Mouse (Mus musculus): ENCODE data around the gene Gp1ba.
A peak's percentile ranks its signal among the peaks of the same experiment; 100 is the strongest.

Gene Gp1ba

DNA sequence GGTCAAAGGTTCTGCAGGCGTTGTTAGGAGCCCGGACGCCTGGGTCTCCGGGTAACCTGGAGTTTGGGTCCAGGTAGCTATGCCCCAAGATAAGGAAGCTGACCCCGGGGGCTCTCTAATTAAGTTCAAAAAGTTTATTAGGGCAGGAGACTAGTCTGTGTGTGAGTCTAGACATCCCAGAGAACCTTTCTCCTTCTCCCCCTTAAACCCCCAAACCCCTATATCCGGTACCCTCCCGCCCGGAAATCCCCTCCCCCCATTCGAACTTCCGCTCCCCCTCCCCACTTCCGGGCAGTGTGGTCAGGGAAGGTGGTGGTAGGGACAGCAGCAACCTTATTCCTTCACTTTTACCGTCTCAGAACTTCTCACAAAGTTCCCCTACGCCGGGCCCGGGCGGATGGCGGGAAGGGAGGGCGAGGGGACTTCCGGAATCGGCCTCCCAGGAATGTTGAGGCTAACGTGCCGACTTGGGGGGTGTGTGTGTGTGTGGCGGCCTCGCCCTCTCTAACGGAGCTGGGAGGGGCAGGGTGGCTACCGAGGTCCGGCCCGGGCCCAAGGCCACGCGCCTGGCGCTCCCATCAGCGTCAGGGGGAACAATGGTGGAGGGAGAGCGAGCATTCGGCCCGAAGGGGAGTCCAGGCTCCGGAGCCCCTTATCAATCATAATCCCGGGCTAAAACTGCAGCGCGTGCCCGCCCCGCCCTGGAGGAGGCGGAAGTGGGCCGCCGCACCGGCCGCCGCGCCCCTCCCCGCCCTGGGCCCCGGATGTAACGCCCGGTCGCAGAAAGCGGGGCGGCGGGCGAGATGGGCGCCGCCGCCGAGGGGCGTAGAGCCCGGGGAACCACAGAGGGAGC lies 14.6 kb downstream of the Gp1ba start:
- peak; percentile 56 to 65 for DNase-seq (ENCODE audit: low spot score in 2 of 2)

DNA sequence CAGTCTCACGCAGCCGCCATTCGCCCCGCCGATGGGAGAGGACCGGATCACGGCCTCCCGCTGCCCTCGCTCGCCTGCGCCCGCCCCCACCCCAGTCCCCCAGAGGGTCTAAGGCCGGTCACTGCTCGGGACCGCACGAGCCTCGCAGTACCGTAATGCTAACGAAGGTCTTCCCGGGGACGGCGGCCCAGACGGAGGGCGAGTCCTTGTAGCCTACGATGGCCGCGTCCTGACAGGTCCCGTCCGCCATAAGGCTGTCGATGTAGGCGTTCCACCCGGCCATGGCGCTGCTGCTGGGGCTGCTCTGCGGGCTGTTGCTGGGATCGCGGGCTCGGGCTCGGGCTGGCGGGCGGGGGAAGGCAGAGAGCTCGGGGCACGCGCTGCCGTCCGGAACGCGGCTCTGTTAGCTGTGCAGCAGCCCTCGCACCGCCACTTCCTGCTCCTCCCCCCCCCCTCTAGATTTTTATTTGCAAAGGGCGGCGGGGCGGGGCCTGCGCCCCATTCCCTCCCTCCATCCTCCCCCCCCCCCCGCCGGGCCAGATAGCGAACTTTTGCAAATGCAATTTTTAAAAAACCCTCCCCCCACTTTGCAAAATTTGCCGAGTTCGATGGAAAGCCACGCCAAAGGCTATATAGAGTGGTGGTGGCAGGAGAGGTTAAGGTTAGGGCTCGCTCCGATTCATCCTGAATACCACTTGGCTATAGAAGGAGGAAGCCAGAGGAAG lies 15.4 kb downstream of the Gp1ba start, which contains the start of gene Pfn1:
TSS of gene Pfn1 (minus strand) at position 447 of the 725 bp plus-strand sequence.
- peak; percentile 40 to 70 for DNase-seq (ENCODE audit: low spot score in 2 of 2)

DNA sequence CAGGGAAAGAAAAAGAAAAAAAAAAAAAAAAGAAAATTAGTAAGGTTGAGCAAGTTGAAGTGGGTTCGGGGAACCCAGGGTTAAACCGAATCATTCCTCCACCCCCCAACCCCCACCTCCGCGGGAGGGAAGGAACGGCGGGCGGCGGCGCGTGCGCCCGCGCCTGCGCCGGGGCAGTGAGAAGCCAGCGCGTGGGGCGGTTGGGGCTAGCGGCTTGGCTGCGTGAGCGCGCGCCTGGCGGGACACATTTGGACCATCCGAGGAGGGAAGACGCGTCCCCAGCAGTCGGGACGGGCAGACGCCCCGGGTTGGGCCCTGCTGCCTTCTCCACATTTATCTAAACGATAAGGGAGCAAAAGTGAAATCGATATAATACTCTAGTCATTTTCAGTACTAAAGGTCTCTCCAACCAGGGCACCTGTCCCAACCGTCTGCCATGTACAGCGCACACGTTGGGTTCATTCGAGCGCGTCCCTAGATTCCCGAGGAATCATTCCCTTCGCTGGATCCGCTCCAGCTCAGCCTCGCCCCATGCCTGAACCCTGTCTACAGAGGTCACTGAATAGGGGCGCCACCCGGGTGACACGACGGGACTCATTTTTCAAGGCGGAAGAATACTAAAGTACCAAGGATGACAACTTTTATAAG lies 16.1 kb downstream of the Gp1ba start:
- DNase-seq (ENCODE audit: low spot score in 2 of 2): peak; percentile 82 to 84

DNA sequence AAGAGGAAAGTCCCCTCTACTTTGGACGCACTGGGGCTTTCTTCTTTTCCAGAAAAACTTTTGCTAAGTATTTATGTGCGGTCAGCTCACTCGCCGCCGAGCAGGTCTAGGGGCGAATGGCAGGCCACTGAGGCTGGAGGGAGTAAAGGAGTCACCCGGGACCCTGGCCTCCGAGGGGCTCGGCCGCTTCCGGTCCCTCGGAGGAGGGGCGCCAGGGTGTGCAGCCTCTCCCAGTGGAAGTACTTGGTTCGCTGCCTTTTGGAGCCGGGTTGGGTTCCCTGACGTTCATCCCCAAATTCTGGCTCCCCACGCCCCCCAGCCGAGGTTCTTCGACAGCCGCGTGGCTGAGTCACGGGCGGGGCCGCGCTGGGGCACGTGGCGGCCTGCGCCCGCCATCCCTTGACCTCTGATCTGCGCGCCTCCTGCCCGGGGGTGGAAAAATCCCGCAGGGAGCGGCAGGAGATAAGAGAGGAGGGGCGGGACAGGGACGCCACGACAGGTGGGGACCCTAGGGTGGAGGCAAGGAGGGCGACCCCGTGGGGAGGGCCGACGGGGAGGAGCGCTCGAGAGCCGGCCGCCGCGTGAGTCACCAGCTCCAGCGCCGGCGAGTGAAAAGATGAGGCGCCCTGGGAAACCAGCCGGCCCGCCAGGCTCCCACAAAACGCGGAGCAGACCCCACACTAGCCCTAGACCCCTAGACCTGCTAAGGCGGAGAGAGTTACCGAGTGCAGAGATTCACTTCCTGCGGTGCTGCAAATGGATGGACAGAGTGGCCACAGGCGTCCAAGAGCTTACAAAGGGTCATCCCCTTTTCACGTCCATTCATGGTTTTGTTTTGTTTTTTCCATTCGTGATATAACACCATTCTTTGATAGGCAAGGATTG lies 16.9 kb downstream of the Gp1ba start:
- DNase-seq (ENCODE audit: low spot score in 2 of 2): peak; percentile 70 to 72

DNA sequence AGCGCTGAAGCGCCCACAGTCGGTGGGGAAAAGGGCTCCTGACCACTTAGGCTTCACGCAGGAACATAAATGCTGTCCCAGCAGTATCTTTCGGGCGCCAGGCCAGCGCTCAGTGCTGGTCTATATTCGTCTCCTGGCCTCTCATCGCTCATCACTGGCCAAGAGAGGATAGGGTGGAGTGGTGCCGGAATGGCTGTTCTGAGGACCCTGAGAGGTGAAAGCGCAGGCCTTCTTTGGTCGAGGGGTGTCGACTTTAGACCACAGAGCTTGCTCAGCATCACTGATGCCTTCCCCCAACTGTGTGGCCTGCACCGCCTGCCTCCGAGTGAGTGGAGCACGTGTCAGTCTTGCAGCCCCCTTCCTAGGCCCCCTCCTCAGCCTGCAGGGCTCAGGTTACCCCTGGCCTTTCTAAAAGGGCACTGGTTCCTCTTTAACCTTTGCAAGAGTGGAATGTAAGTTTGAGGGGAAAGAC lies 17.6 kb downstream of the Gp1ba start:
- no peak for DNase-seq (ENCODE audit: low spot score in 2 of 2)

DNA sequence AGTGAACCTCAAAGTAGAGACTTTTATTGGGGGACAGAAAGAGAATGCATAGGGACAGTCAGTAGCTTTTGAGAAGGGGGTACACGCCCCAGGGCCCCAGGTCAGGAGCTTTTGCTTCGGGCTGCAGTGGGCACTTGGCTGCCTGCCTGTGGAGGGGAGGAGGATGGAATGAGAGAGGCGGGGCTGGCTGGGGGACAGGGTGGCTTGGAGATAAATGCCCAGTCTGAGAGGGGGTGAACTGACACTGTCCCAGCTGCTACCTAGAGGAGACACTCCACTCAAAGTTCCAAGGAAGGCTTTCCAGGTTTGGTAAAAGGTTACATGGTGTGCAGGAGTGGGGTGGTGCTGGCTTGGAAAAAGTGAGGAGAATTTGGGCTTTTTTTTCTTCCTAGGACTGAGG lies 18.0 kb downstream of the Gp1ba start, which contains the start of gene Eno3:
TSS of gene Eno3 (plus strand) at position 239 of the 400 bp plus-strand sequence.
- DNase-seq (ENCODE audit: low spot score in 2 of 2): no peak

DNA sequence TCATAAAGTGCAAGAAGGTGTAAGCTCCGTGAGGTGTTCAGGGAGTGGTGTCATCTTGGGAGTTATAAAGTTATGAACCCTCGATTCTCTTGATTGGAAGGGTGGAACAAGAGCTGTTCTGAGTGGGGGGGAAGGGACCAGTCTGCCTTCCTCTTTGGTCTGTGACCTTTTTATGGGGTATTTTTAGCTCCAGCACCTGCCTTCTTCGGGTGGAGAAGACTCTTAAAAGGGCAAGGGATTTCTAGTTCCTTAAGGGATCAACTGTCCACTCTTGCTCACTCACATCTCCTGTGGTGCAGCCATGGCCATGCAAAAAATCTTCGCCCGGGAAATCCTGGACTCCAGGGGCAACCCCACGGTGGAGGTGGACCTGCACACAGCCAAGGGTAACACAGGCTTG lies 18.7 kb downstream of the Gp1ba start:
- DNase-seq (ENCODE audit: low spot score in 2 of 2): no peak

DNA sequence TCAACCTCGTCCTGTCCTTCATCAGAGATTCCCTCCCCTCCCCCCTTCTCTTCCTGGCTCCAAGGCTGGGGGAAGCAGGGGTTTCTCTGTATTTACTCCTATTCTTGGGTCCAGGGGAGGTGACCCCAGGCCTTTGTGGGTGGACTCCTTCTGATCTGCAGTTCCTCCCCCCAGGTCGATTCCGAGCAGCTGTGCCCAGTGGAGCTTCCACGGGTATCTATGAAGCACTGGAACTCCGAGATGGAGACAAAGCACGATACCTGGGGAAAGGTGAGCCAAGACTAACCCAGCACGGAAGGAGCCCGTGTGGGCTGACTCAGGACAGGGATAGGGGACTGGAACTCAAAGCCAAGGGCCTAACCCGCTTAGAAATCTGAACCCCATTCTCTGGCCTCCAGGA lies 19.1 kb downstream of the Gp1ba start:
- DNase-seq (ENCODE audit: low spot score in 2 of 2): no peak

DNA sequence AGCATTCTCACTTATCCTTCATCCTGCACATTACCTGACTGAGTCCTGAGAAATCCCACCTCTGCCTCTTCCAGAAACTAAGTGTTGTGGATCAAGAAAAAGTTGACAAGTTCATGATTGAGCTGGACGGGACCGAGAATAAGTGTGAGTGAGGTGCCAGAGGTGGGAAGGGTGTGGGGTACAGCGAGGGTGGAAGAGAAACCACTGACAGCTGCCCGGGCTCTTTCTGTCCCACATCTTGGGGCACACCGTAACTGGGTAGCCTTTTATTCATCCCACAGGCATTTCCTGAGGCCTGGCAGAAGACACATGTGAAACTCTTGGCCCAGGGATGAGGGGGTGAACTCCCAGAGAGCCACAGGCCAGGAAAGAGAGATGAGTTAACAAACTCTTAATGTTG lies 19.6 kb downstream of the Gp1ba start:
- DNase-seq (ENCODE audit: low spot score in 2 of 2): no peak

DNA sequence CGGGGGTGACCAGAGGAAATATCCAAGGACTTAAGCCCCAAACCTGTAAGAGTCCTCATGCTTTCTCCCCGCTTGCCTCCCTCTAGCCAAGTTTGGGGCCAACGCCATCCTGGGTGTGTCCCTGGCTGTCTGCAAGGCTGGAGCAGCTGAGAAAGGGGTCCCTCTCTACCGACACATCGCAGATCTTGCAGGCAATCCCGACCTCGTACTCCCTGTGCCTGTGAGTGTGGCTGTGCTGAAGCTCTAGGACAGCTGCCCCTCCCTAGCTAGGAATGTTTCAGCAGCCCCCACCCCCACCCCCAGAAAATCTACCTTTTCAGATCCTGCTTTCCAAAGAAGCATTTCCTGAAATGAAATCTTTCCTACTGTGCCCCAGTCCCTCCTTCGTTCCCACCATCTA lies 20.0 kb downstream of the Gp1ba start:
- no peak for DNase-seq (ENCODE audit: low spot score in 2 of 2)

DNA sequence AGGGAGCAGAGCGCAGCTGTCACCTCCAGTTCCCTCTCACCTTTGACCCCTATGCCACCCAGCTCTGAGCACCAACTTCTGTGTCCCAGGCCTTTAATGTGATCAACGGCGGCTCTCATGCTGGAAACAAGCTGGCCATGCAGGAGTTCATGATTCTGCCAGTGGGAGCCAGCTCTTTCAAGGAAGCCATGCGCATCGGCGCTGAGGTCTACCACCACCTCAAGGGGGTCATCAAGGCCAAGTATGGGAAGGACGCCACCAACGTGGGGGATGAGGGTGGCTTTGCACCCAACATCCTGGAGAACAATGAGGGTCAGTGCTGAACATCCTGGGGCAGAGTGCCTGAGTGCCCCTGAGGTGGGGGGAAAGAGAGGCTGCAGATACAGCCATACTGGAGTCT lies 21.6 kb downstream of the Gp1ba start:
- no peak for DNase-seq (ENCODE audit: low spot score in 2 of 2)

DNA sequence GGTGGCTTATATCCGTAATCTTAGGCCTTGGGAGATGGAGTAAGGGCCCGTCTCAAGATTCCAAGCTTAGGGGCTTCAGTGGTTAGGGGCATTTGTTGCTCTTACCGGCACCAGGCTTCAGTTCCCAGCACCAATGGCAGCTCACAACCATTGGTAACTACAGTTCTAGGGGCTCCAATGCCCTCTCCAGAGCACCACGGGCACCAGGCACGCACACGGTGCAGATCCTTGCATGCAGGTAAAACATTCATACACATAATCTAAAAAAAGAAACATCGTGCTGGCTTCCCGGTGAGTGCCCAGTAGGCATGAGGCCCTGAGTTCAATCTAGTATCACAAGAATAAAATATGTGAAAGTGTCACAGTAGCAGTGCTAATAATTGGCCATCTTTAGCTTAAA lies 24.2 kb downstream of the Gp1ba start:
- no peak for DNase-seq (ENCODE audit: low spot score in 2 of 2)

DNA sequence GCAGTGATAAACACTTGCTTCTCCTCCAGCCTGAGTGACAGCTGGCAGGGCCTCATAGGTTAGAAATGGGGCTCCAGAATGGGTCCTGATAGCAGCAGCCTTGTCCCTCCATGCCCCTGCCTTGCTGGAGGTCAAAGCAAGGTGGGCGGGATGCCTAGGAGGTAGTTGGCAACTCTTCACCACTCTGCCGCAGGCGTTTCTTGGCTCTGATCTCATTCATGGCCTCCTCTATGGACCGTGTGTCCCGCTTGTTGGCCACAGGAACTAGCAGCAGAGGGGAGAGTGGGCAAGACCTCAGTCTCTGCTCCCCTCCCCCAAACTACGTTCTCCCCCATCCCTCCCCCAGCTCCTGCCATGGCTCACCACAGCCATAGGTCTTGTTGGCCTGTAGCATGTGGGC lies 25.0 kb downstream of the Gp1ba start:
- DNase-seq (ENCODE audit: low spot score in 2 of 2): no peak

DNA sequence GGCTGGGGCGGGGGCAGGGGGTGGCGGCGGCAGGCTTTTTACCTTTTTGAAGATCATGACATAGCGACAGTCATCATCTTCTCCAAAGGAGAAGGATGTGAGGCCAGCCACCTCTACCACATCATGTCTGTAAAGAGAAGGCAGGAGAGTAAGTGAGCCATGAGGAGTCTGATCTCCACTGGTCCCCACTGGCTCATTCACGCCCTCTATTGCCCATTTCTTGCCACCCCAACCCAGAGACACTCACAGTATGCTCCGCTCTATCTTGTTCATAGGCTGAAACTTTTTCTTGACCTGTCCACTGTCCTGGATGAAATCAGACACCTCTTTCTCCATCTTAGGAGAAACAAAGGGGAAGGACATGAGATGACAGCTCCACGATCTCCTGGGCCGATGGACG lies 25.8 kb downstream of the Gp1ba start:
- DNase-seq (ENCODE audit: low spot score in 2 of 2): no peak

DNA sequence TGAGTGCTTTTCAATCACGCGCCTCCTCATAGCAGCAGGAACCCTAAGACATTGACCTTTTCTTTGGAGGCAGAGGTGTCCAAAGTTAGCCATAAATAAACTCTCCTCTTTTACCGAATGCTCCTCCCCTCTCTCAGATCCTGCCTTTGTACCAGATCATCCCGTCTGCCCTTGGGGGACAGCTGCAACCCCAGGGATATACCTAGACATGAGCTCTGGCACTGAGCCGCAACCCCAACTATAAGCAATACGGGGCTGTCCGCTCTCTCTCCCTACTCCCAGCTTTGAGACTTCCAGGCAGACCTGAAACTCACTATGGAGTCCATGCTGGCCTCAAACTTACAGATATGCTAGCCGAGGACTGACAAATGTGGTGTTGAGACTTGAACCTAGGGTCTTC lies 27.8 kb downstream of the Gp1ba start:
- DNase-seq (ENCODE audit: low spot score in 2 of 2): no peak

DNA sequence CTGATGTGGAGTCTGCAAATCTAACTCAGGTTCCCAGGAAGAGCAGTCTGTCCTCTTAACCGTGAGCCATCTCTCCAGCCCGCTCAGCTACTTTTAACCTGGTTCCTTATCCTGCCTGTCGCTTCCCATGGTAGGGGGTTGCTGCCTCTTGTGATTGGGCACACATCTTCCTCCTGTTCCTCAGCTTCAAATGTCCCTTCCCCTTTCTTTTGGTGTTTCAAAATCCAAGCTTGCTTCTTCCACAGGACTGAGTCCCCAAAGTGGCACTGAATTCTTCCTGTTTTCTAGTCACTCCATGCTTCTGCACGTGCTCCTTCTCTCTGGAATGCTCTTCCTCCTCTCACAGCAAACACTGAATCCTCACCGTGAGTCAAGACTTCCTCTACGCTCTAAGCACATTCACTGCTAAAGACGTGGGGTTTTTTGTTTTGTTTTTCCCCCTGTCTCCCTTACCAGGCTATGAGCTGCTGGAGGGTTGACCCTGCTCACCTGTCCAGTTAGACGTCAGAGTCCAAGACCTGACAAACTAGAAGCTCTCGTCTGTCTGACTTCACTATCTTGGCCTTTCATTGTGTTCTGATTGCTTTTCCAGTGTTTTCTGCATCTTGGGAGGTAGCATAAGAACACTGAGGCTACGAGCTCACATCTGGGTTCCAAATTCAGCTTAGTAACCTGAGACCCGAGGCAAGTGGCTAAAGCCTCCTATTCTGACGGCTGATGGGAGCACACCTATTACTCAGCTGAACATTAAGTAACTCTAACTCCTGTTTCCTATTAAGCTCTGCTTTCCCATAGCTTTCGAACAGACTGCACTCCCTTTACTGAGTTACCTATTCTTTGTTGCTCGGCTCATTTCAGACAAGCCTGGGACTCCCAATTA lies 28.6 kb downstream of the Gp1ba start:
- DNase-seq (ENCODE audit: low spot score in 2 of 2): no peak

DNA sequence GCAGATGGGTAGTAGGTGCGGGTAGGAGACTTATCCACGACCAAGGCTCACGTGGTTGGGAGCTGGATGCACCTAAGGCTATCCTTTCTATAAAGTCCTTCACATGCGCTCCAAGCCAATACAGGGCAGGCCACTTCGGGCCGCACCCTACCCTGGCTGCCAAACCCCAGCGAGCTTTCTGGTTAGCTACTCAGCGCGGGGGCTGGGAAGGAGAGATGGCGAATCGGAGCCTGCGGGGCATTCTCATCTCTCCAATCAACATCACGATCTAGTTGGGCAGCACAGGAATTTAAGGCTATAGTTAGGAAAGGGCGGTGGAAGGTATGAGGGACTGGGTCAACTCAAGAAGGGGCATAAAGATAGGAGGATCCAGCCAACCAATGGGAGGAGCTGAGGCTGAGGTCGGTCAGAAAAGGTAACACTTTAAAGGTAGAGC lies 29.4 kb downstream of the Gp1ba start:
- peak; percentile 68 to 78 for DNase-seq (ENCODE audit: low spot score in 2 of 2)

DNA sequence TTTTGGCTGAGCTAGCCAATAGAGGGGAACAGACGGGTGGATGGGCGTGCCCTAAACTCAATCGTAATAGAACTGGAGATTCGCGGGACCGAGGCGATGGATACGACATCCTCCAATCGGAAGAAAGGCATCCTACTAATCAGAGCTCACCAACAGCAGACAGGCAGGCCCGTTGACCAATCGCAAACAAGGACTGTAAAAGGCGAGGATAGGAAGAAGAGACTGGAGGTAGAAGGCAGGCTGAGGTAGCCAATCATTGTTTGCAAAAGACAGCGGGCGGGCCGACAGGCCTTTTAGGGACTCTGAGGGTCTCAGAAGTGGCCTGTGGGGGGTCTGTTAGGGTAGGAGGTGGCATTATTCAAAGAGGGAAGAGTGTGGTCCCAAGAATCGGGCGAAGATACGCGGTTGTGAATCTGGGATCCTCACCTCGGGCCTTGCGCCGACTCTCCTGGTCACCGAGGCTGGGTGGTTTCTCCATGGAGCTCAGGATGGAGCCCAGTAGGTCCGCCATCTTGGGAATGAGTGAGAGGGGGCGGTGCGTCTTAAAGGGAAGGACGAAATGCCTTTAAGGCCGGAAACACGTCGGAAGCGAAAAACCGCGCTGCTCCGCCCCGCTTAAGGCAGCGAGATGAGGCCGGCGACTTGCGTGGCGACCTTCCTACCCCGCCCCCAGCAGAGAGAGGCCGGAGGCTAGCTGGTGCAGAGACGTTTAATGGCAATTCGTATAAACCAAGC lies 30.0 kb downstream of the Gp1ba start, which contains the start of gene Spag7:
TSS of gene Spag7 (minus strand) at position 646 of the 735 bp plus-strand sequence.
- peak; percentile 93 to 96 for DNase-seq (ENCODE audit: low spot score in 2 of 2)

DNA sequence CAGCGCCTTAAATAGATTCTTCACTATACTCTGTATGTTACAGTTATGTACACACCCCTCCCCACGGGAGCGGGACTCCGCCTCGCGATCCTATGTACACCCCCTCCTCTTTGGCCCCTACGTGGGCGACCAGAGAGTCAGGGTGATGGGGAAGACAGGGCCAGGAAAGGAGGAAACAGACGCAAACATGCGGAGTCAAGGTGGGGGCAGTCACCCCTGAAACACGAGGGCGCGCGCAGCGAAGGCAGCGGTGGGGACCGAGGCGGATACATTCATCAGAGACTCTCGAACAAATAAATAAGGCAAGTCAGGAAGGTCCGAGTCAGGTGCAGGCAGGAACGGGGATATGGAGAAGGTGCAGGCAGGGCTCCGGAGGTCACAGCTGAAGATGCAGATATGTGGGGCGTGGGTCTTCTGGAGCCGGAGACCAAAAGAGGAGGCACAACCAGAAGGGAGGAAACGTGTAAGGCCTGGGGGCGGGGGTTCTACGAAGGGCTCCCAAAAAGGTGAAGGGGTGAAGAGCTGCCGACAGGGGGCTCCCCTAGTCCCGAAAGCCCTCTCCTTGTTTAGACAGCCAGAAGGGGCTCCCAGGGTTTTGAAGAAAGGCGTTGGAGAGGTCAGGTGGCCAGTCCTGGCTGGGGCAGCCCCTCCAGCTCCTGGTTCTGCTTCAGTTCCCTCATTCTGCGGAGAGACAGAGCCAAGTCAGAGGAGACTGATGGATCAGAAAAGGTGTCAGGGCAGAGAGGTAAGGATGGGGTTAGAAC lies 30.8 kb downstream of the Gp1ba start:
- peak in 1 of 2 experiments; percentile 70 for DNase-seq (ENCODE audit: low spot score in 2 of 2)

Data from urinary bladder, postnatal 36 days (tissue).